Mouse (Mus musculus) small intestine, adult 2 months (tissue): ENCODE measurements around the gene Itprid2. TPM values are rescaled to one million over a fixed set of nuclear protein-coding genes. Genes with fewer than 3 reads are reported as not detected.
"Not testable (repeated sequence)": the region's sequence is repeated elsewhere in the genome, so short reads cannot be mapped to it uniquely, and the experiment has no call there.

Experiments
- H3K27ac ChIP-seq: fragments of 200-500 bp; 2 replicates; pipeline ENCODE4 v1.5.1; 2012; ENCODE audit warnings: low read depth, low read length, control low read depth, inconsistent platforms; ENCODE audit not compliant: insufficient read depth
- H3K27me3 ChIP-seq: fragments of 200-500 bp; 2 replicates; pipeline ENCODE4 v1.6.1; 2012; ENCODE audit warnings: mild to moderate bottlenecking, moderate library complexity, low read length, inconsistent platforms; ENCODE audit not compliant: control insufficient read depth, insufficient read depth
- H3K36me3 ChIP-seq: fragments of 200-500 bp; 2 replicates; pipeline ENCODE4 v1.6.1; 2012; ENCODE audit warnings: mild to moderate bottlenecking, low read length, control low read depth, inconsistent platforms; ENCODE audit not compliant: control insufficient read depth, insufficient read depth
- H3K4me1 ChIP-seq: fragments of 200-500 bp; 2 replicates; pipeline ENCODE4 v1.6.1; 2012; ENCODE audit warnings: low read length, inconsistent platforms, mixed read lengths; ENCODE audit not compliant: control insufficient read depth, insufficient read depth, insufficient read length
- H3K4me3 ChIP-seq: fragments of 200-500 bp; 2 replicates; pipeline ENCODE4 v1.5.1; 2012; ENCODE audit warnings: low read depth, mild to moderate bottlenecking, control low read depth, inconsistent platforms, low read length, moderate library complexity
- CTCF ChIP-seq: fragments of 200-500 bp; IDR thresholded peaks from 2 replicates; pipeline ENCODE4 v1.5.1; 2012; ENCODE audit warnings: low read depth, mild to moderate bottlenecking, control low read depth, inconsistent platforms, low read length, moderate library complexity, mixed read lengths; ENCODE audit not compliant: insufficient replicate concordance, insufficient read length; ENCODE audit errors: extremely low read depth
- POLR2A ChIP-seq: fragments of 200-500 bp; IDR thresholded peaks from 2 replicates; pipeline ENCODE4 v1.6.1; 2012; ENCODE audit warnings: low read depth, mild to moderate bottlenecking, control low read depth, inconsistent platforms, low read length, moderate library complexity
- WGBS: fragments of 180-500 bp; shearing (Covaris S2); methylation state at CpG from one replicate; pipeline ENCODE4 v1.1.7; 2018; 5-methylcytosine and 5-hydroxymethylcytosine counted together
- polyA plus RNA-seq: library from polyadenylated mRNA; depleted of rRNA; stranded (reverse); fragments of >200 nt; gene quantifications from 2 replicates; pipeline ENCODE4 v1.2.3, GENCODE M21; 2012; rRNA removed

Itprid2 gene
- 18.1 and 29.2 TPM in 2 replicates for polyA plus RNA-seq

DNA sequence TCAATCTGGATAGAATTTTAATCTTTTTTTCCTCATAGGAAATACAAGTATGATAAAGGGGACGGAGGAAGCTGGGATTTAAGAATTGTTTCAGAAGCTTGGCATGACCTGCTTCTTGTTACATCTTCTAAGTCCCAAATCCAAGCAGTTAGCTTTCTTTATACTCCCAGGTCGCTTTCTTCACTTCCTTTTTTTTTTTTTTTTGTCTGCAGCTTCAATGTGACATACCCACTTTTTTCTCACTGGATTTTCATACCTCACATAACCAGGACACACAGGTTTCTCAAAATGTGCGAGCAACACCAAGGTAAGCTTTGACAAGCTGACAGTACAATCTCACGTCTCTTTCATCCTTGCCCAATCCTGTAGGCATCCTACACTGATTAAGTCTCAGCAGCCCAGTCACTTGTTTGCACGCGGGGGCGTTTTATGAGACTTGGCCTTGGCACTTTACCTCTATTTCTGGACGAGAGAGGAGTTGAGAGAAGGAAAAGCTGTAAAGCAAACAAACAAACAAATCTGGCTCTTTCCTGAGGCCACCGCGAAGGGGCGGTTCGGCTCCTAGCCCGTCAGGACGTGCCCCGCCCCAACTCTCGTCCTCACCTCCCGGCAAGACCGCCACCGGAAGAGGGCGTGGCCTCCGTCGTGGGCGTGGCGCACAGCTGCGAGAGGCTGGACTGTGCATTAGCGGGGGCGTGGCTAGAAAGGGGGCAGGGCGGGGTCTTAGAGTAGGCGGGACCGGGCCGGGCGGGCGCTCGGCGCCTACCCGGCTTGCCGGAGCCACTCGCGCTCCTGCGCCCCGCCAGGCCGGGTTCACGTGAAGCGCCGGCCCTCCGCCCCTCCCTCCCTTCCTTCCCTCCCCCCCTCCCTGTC lies at the start of gene Itprid2:
Gene Itprid2, plus strand, starts transcription at position 825 of the 873 bp plus-strand sequence.
- Histone ChIP-seq H3K4me3 (peak within 1 kb of the TSS; percentile 79), H3K27me3 (no peaks in the 10 kb centered on the region), H3K36me3 (peaks cover 5% of the 10 kb centered on the region; the same call in 1 of the 2 replicates), H3K4me1 (no peaks in the 10 kb centered on the region), H3K27ac (peak within 1 kb of the TSS; percentile 90)
- WGBS, result 4% methylated on average over 46 of the region's 46 CpGs
- TF ChIP-seq CTCF, result no peak
- peak; percentile 53; the same call in 1 of the 2 replicates for TF ChIP-seq POLR2A

DNA sequence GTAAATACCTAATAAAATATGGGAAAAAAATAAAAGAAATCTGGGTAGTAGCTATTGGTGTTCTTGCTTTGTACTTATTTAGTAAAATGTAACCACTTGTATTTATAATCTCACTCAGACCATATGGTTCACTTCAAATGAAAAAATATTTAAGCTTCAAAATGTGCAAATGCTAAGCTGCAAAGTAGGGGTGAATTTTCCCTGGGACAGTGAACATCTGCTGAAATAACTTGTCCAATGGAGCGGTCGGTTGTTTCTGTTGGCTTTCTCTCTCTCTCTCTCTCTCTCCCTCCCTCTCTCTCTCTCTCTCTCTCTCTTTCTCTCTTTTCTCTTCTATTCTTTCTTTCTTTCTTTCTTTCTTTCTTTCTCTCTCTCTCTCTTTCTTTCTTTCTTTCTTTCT lies 39.0 kb upstream of the Itprid2 start:
- H3K4me1 ChIP-seq, result no peaks in the 10 kb centered on the region
- H3K27me3 ChIP-seq, result no peaks in the 10 kb centered on the region
- H3K36me3 ChIP-seq, result no peaks in the 10 kb centered on the region
- H3K4me3 ChIP-seq, result no peak overlapping the region
- H3K27ac ChIP-seq, result no peak overlapping the region
- TF ChIP-seq POLR2A, result no peak
- no peak for TF ChIP-seq CTCF
- WGBS, result 84% methylated on average over 2 of the region's 2 CpGs

DNA sequence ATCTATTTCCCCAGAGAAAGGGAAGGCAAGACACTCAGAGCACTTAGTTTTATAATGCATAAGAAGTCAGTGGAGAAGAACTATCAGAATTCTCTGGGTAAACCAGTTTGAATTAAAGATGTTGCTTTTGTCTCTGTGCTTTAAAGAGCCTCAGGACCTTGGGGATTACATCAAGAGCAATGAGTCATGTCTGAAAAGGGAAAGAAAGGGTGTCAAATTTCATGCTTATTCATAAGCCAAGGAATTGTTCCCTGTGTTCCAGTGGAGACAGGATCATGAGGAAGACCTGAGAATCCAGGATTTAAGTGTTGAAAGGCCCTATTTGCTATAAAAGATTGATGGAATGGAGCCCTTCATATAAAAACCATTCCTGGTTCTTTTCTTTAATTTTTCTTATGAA lies 38.1 kb upstream of the Itprid2 start:
- H3K27ac ChIP-seq, result no peak overlapping the region
- H3K27me3 ChIP-seq, result no peaks in the 10 kb centered on the region
- H3K4me1 ChIP-seq, result peaks cover 4% of the 10 kb centered on the region; the same call in 1 of the 2 replicates
- no peaks in the 10 kb centered on the region for H3K36me3 ChIP-seq
- H3K4me3 ChIP-seq, result no peak overlapping the region
- no peak for TF ChIP-seq CTCF

DNA sequence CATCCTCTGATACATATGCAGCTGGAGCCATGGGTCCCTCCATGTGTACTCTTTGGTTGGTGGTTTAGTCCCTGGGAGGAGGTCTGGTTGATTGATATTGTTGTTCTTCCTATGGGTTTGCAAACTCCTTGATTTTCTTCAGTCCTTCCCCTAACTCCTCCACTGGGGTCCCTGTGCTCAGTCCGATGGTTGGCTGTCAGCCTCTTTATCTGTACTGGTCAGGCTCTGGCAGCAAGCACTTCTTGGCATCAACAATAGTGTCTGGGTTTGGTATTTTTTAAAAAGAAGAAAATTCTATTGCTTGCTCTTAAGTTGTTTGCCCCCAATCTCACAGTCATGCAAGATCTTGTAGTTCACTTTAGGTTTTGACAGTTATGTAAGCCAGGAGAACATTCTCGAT lies 34.0 kb upstream of the Itprid2 start:
- not testable (repeated sequence) for H3K27ac ChIP-seq

DNA sequence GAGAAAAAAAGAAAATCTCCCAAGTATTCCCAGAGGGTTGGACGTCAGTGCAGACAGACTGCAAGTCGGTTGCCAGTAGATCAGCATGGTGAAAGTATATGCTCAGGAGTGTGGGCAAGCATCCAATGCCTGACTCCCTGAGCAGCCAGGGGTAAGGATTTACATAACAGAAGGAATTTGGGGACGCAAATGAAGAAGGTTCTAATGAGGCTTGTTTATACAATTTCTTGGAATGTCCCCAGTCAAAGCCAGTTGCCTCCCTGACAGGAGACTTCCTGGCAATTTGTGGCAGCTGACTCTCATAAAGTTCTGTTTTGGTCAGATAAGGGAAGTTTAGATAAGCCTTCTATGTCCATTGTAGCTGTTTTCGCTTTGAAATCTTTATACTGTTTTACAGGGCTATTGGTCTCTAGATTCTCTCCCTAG lies 33.4 kb upstream of the Itprid2 start:
- no peak overlapping the region for H3K4me3 ChIP-seq
- no peaks in the 10 kb centered on the region for H3K27me3 ChIP-seq
- peaks cover 17% of the 10 kb centered on the region; the same call in 1 of the 2 replicates for H3K4me1 ChIP-seq
- TF ChIP-seq CTCF (no peak), POLR2A (no peak)
- H3K27ac ChIP-seq, result peak overlapping the region; percentile 70
- WGBS, result 9% methylated on average over 4 of the region's 4 CpGs
- H3K36me3 ChIP-seq, result no peaks in the 10 kb centered on the region

More for the DNA sequence above, 34.0 kb upstream of the Itprid2 start:
- peaks cover 17% of the 10 kb centered on the region; the same call in 1 of the 2 replicates for H3K4me1 ChIP-seq
- WGBS, result 37% methylated on average over 2 of the region's 2 CpGs
- not testable (repeated sequence) for H3K4me3 ChIP-seq, H3K27me3 ChIP-seq, H3K36me3 ChIP-seq

DNA sequence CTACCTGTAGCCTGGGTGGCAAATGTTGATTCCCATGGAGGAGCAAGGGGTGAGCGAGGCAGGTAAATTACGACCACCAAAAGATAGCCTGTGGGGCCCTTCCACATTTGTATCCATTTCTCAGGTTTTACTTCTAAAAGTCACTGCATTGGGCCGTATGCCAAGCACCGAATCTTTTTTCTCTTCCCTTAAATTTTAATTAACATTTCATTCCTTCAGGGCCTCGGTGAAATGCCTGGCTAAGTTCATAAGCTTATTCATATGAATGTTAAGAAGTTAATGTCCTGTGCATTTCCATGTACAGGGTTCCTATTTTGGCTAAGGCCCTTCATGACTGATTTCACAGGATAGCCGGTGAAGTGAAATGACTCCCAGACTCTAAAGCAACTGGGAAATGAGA lies 32.8 kb upstream of the Itprid2 start:
- H3K27me3 ChIP-seq, result no peaks in the 10 kb centered on the region
- H3K4me3 ChIP-seq, result no peak overlapping the region
- 61% methylated on average over 6 of the region's 6 CpGs for WGBS
- no peak for TF ChIP-seq CTCF
- no peak for TF ChIP-seq POLR2A
- peak overlapping the region; percentile 87 for H3K27ac ChIP-seq
- peaks cover 19% of the 10 kb centered on the region; the same call in 1 of the 2 replicates for H3K4me1 ChIP-seq
- H3K36me3 ChIP-seq, result no peaks in the 10 kb centered on the region

DNA sequence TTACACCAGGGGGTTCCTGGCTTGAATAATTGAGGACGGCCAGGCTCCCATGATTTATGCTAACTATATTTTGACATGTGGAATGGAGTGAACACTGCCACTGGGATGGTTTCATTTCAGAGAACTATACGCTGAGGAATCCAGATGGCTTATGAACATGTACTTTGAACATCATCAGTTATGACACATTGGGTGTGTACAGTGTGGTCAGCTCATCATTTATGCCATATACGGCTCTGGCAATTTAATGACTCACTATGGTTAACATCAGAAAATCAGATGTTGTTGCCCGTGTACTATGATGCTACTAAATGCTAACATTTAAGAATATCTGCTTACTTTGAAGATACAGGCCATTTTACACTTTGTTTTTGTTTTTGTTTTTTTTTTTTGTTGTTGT lies 31.8 kb upstream of the Itprid2 start:
- 53% methylated on average over 4 of the region's 4 CpGs for WGBS
- TF ChIP-seq POLR2A (no peak), CTCF (no peak)
- Histone ChIP-seq H3K27me3 (no peaks in the 10 kb centered on the region), H3K36me3 (no peaks in the 10 kb centered on the region), H3K4me3 (no peak overlapping the region), H3K4me1 (peaks cover 19% of the 10 kb centered on the region; the same call in 1 of the 2 replicates), H3K27ac (peak overlapping the region; percentile 87)

DNA sequence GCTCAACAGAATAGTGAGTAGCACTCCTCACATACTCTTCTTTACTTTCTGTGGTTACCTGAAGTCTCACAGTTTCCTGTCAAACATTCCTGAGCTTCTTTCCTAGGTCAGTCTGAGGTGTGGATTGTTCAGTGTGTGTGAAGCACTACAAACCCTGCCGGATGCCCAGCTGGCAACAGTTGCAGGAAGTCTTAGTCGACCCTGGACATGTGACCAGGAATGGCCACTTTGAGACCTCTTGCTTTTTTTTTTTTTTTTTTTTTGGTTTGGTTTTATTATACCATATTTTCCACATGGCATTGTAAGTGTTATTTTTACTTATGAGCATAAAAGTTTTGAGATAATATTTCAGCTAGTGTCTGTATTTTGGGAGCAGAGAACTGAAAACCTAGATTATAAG lies 29.1 kb upstream of the Itprid2 start:
- Histone ChIP-seq H3K27me3 (no peaks in the 10 kb centered on the region), H3K4me1 (peaks cover 19% of the 10 kb centered on the region; the same call in 1 of the 2 replicates), H3K36me3 (no peaks in the 10 kb centered on the region), H3K4me3 (no peak overlapping the region), H3K27ac (no peak overlapping the region)
- WGBS, result 45% methylated on average over 2 of the region's 2 CpGs
- TF ChIP-seq POLR2A (no peak), CTCF (no peak)
